Mouse (Mus musculus) liver, embryonic 11.5 days (tissue): ENCODE results near the gene Tspyl2. TPM values are rescaled to one million over a fixed set of nuclear protein-coding genes. Genes with fewer than 3 reads are reported as not detected.
"Not testable (repeated sequence)": the region's sequence is repeated elsewhere in the genome, so short reads cannot be mapped to it uniquely, and the experiment has no call there.

Experiments used
- ATAC-seq: fragments of 200-750 bp; cut with Nextera tagmentation; replicated peaks from 2 replicates; pipeline ENCODE4 v1.8.0; 2017; ENCODE audit warnings: moderate number of reproducible peaks, mild to moderate bottlenecking, moderate TSS enrichment, moderate library complexity; ENCODE audit not compliant: low FRiP score
- DNase-seq: peaks from one replicate; pipeline ENCODE4 v3.0.0-alpha.2; 2017; ENCODE audit warnings: low spot score
- H3K27ac ChIP-seq: fragments of 300-500 bp; sonication (generic); 2 replicates; pipeline ENCODE4 v1.5.1; 2014; ENCODE audit warnings: mild to moderate bottlenecking, low read depth, low read length, control low read depth
- H3K27me3 ChIP-seq: fragments of 300-500 bp; sonication (generic); replicated peaks from 2 replicates; pipeline ENCODE4 v1.6.1; 2014; ENCODE audit warnings: low read length, mixed read lengths; ENCODE audit not compliant: control insufficient read depth, insufficient read depth
- H3K36me3 ChIP-seq: fragments of 300-500 bp; sonication (generic); 2 replicates; pipeline ENCODE4 v1.6.1; 2014; ENCODE audit warnings: mild to moderate bottlenecking, low read length, moderate library complexity, mixed read lengths; ENCODE audit not compliant: control insufficient read depth, insufficient read depth
- H3K4me1 ChIP-seq: fragments of 300-500 bp; sonication (generic); replicated peaks from 2 replicates; pipeline ENCODE4 v1.6.1; 2014; ENCODE audit warnings: low read length, mixed read lengths; ENCODE audit not compliant: control insufficient read depth, insufficient read depth
- H3K4me2 ChIP-seq: fragments of 300-500 bp; sonication (generic); 2 replicates; pipeline ENCODE4 v1.6.1; 2014; ENCODE audit warnings: mild to moderate bottlenecking, control low read depth, moderate library complexity
- H3K4me3 ChIP-seq: fragments of 300-500 bp; sonication (generic); 2 replicates; pipeline ENCODE4 v1.5.1; 2014; ENCODE audit warnings: low read depth, low read length, control low read depth
- H3K9ac ChIP-seq: fragments of 300-500 bp; sonication (generic); 2 replicates; pipeline ENCODE4 v1.6.1; 2014; ENCODE audit warnings: low read depth, low read length, control low read depth
- H3K9me3 ChIP-seq: fragments of 300-500 bp; sonication (generic); 2 replicates; pipeline ENCODE4 v1.6.1; 2016; ENCODE audit warnings: low read length, inconsistent platforms, mixed read lengths; ENCODE audit not compliant: control insufficient read depth
- WGBS: fragments of 180-500 bp; shearing (Covaris S2); extraction: QIAGEN DNeasy Blood & Tissue Kit; methylation state at CpG from one replicate; pipeline ENCODE4 v1.1.7; 2014; 5-methylcytosine and 5-hydroxymethylcytosine counted together
- polyA plus RNA-seq: library from polyadenylated mRNA; unstranded; fragments of >200 nt; fragmentation: Nextera tagmentation; extraction: Ambion mirVana; gene quantifications from 2 replicates; pipeline ENCODE4 v1.2.1, GENCODE M21; 2014

Tspyl2 gene
- polyA plus RNA-seq, 1 experiment from 2014 or later: 16.1 TPM

DNA sequence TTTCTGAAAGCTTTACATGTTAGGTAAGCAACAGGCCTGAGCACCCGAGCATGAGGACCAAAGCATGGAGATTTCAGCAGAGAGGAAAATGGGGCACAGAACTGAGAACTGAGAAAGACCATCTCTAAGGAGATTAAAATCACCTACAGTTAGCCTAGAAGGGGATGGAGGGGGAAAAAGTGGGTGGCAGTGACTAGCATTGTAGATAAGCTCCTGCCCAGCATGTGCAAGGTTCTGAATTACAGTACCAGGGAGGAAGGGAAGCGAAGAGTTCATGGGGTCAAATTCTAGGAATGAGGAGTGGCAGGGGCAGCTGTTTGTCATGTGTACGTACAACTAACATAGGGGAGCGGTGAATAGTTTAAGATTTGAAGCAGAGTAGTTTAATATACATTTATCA is 21.7 kb downstream of the Tspyl2 start:
- DNase-seq (no peak), ATAC-seq (no peak)
- H3K9me3 ChIP-seq: no peaks in the 10 kb centered on the region
- H3K36me3 ChIP-seq: no peaks in the 10 kb centered on the region; the same call in 1 of the 2 replicates
- H3K4me2 ChIP-seq: no peak overlapping the region
- no peak overlapping the region for H3K27ac ChIP-seq
- H3K4me3 ChIP-seq: no peak overlapping the region
- peaks cover 3% of the 10 kb centered on the region; the same call in 1 of the 2 replicates for H3K4me1 ChIP-seq
- H3K9ac ChIP-seq: no peak overlapping the region
- WGBS: 71% methylated on average over 4 of the region's 4 CpGs
- peaks cover 5% of the 10 kb centered on the region for H3K27me3 ChIP-seq

DNA sequence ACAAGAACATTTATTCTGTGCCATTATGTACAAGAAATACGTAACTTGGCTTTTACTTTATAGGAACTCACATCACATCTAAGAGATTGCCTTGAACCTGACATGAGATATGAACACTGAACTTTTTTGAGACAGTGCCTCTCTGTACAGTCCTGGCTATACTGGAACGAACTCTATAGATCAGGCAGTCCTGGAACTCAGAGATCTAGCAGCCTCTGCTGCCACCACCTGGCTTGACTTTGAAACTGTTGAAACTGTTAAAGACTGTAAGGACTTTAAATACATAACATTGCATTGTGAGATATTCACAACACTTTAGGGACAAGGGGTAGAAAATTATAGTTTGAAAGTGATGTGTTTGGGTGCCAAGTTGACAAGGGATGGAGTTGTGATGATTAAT is 34.3 kb downstream of the Tspyl2 start:
- no peaks in the 10 kb centered on the region for H3K4me1 ChIP-seq
- no peaks in the 10 kb centered on the region for H3K27me3 ChIP-seq
- H3K9me3 ChIP-seq: no peaks in the 10 kb centered on the region
- H3K9ac ChIP-seq: no peak overlapping the region
- H3K4me2 ChIP-seq: no peak overlapping the region
- ATAC-seq (peak; percentile 81), DNase-seq (no peak)
- peak overlapping the region; percentile 48; the same call in 1 of the 2 replicates for H3K27ac ChIP-seq
- no peak overlapping the region for H3K4me3 ChIP-seq
- 57% methylated on average over 2 of the region's 2 CpGs for WGBS
- H3K36me3 ChIP-seq: no peaks in the 10 kb centered on the region

DNA sequence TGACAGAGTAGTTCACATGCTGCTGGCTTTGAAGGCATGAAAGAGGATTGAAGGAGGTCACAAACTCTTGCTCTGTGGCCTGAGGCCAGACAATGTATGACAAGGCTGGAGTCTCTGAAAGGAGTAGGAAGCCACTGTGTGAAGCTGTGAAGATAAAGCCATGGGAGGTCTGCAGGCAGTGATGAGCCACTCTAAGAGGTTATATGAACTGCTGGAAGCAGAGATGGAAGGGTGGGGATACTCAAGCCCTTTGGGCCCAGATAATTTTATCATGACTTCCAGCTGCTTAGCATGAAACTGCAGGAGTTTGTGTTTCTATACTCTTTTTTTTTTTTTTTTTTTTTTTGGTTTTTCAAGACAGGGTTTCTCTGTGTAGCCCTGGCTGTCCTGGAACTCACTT is 34.9 kb downstream of the Tspyl2 start:
- ATAC-seq: peak; percentile 99
- H3K4me1 ChIP-seq: no peaks in the 10 kb centered on the region
- no peak overlapping the region for H3K4me2 ChIP-seq

DNA sequence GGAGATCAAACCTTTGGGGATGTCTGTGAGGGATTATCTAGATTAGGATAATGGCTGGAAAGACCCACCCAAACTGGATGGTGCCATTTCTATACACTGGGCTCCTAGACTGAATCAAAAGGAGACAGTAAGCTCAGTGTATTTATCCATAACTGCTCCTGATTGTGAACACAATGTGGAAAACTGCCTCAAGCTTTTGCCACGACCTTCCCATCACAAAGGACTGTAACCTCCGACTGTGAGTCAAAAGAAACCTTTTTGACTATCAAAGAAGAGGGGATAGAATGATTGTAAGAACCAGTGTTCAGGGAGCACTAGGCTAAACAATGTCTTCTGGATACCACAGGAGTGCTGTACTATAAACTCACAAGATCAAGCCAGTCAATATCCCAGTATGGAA is 36.0 kb downstream of the Tspyl2 start:
- DNase-seq: no peak
- WGBS: 66% methylated on average over 2 of the region's 2 CpGs
- peak overlapping the region; percentile 30; the same call in 1 of the 2 replicates for H3K27ac ChIP-seq
- H3K4me1 ChIP-seq: no peaks in the 10 kb centered on the region
- H3K9ac ChIP-seq: no peak overlapping the region
- H3K4me2 ChIP-seq: no peak overlapping the region
- H3K36me3 ChIP-seq: no peaks in the 10 kb centered on the region
- ATAC-seq: no peak
- peaks cover 2% of the 10 kb centered on the region; the same call in 1 of the 2 replicates for H3K27me3 ChIP-seq
- no peaks in the 10 kb centered on the region for H3K9me3 ChIP-seq
- H3K4me3 ChIP-seq: no peak overlapping the region

More for the DNA sequence above, 34.9 kb downstream of the Tspyl2 start:
- H3K4me3 ChIP-seq: no peak overlapping the region
- H3K27ac ChIP-seq: peak overlapping the region; percentile 48; the same call in 1 of the 2 replicates
- H3K9me3 ChIP-seq: no peaks in the 10 kb centered on the region
- no peak overlapping the region for H3K9ac ChIP-seq
- DNase-seq: no peak
- H3K27me3 ChIP-seq: no peaks in the 10 kb centered on the region
- H3K36me3 ChIP-seq: no peaks in the 10 kb centered on the region

DNA sequence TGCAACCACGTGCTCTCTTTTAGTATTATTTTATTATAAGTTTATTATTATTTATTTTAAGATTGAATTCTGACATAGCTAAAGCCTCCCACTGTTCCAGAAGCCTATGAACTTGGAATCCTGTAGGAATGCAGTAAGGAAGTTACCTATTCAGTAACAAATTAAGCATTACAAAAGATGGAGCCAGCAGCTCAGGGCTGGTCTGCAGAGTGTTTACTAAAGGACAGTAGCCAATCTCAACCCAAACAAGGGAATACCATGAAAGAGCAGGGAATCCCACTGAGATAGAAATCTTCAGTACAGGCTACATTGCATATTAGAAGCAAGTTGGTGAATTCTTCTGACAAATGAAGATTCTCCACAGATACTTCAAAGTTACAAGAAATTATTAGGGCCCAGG is 55.2 kb downstream of the Tspyl2 start:
- not testable (repeated sequence) for H3K9me3 ChIP-seq, H3K9ac ChIP-seq, ATAC-seq, H3K4me1 ChIP-seq, H3K27me3 ChIP-seq, H3K27ac ChIP-seq, H3K4me3 ChIP-seq, DNase-seq, H3K4me2 ChIP-seq, H3K36me3 ChIP-seq
- 48% methylated on average over 1 of the region's 1 CpGs for WGBS

Other genes starting within 250 kb of the Tspyl2 start
- 0.86 and 1.8 TPM in 2 replicates for gene Iqsec2, start 198.2 kb downstream of the Tspyl2 start, polyA plus RNA-seq
- 40.6 and 40.8 TPM in 2 replicates for gene Kdm5c, start 109.4 kb downstream of the Tspyl2 start, polyA plus RNA-seq
- 9.4 and 9.5 TPM in 2 replicates for gene Kantr, start 14.9 kb downstream of the Tspyl2 start, polyA plus RNA-seq
- gene Gpr173, start 26.3 kb upstream of the Tspyl2 start, polyA plus RNA-seq: 1.0 and 1.4 TPM in 2 replicates
- not detected in 2 replicates for gene Cldn34a, start 220.9 kb upstream of the Tspyl2 start, polyA plus RNA-seq